Mouse (Mus musculus): ENCODE measurements at regions not wholly inside any gene's neighbourhood (a gene's known extent, or its start where the extent isn't known, plus 50 kb on each side); places are given as distances from the start of the nearest gene placed in this dataset.

DNA sequence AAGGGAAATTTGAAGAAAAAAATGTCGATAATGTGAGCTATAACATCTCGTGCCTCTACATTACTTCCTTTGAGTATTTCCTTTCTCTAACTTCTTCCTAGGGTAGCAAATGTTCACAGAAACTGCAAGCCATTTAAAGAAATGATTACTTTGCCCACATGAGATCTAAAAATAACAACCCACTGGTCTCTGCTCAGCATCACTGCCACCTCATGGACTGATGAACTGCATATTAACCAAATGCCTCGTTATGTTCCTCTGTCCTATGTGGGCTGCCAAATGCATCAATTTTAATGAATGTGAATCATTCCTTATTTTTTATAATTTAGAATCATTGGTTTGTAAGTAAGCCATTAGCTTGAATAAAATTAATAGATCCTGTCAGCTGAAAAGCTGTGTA is 590.0 kb upstream of the Nr3c2 start:
- in situ Hi-C loops (cut with MboI, MseI): no loop called here

DNA sequence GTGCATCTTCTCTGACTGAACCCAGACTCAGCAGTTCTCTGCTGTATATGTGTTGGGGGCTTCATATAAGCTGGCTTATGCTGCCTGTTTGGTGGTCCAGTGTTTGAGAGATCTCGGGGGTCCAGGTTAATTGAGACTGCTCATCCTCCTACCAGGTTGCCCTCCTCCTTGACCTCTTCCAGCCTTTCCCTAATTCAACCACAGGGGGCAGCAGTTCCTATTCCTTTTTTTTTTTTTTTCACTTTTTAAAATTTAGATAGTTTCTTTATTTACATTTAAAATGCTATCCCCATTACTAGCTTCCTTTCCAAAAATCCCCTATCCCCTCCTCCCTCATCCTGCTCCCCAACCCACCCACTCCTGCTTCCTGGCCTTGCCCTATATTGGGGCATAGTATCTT is 570.7 kb upstream of the Nr3c2 start:
- in situ Hi-C loops (cut with MboI, MseI): no loop called here

DNA sequence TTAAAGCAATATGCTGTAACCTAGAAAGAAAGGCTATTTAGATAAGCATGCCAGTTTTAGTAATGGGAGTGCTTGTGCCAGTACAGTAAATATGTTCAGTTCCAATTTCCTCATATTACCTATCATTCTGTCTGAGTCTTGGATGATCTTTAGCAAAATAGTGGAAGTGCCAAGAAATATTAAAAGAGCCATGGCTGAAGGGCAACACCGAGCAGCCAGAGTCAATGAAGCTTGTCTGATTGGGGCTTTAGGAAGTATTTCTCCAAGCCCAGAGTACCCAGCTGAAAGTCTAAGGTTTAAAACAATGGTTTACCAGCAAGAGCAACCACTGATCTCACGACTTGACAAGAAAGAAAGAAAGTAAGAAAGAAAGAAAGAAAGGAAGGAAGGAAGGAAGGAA is 556.2 kb upstream of the Nr3c2 start:
- in situ Hi-C loops (cut with MboI, MseI): no loop called here

DNA sequence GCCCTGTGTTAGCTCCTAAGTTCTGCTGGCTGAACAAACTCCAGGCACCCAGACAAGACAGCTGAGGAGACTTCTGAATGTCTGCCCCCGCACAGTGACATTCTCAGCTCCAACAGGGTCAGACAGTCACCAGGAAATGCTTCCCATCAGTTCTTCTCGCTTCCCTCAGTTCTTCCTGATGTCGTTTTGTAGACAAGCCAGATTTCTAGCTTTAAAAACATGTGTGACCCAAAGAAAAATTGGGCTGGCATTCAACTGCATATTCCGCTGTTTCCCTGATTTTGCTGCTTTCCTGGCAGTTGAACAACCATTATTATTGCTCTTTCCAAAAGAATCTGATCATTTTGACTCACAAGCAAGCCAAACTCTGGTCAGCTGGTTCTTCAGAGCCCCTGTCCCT is 553.1 kb upstream of the Nr3c2 start:
- in situ Hi-C loops (cut with MboI, MseI): no loop called here

DNA sequence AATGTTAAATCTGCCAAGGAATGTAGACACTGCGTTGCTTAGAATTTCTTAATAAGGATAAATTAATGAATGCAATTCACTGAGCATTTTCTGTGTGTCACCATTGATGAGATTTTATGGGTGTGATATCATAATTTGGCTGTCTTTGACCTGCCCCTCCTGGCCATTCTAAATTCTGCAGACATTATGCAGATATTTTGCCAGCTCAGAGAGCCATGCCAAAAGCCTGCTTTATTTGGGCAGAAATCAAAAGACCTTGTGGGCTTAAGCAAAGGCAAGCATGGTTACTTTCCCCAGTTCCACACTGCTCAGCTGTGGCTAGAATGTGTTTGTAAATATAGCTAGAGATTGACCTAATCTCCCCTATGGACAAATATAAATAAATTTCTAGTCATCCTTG is 552.4 kb upstream of the Nr3c2 start:
- in situ Hi-C loops (cut with MboI, MseI): no loop called here

DNA sequence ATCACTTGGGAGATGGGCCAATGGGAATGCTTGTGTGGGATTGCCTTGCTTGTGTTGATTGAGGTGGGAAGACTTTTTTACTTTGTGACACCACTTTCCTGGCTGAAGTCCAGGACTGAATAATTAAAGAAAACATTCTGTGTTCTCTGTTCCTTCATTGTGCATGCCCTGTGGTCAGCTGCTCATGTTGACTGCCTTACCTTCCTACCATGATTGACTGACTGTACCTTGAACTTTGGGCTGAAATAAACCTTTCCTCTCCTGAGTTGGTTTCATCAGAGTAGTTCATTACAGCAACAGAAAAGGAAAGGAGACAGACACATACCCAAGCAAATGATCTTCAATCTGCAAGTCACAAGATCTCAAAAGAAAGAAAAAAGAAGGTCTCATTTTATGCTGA is 524.9 kb upstream of the Nr3c2 start:
- in situ Hi-C loops (cut with MboI, MseI): no loop called here

DNA sequence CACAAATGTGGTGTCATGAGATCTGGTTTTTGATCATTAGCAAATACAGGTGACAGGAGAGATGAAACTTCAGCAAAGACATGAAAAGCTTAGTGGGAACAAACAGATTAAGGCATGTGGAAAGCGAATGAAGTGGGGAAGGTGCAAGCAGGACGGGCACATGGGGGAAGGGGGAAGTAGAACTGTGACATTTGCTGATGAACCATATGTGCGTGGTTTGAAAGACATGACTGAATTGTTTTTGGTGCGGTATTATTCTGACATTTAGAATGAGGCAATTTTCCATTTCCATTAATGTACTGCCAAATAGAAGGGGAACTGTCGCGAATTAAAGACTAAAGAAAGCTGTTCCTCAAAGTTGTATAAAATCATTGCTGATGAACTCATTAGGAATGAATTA is 521.5 kb upstream of the Nr3c2 start:
- in situ Hi-C loops (cut with MboI, MseI): no loop called here

DNA sequence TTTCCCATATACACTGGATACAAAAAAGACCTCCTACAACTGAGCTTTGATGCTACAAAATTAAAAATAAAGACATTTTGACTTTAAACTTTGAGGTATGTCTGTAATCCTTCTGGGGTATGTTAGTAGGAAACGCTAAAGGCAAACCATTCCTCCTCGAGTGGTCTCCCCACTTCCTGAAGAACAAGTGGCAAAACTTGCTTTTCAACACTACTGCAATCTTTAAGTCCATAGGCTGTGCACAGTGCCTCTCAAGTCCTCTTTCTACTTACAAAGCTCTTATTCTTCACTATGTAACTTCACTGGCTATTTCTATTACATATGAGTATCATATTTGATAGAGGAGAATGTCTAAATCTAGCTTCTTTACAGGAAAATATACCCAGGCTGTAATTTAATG is 517.6 kb upstream of the Nr3c2 start:
- in situ Hi-C loops (cut with MboI, MseI): no loop called here

DNA sequence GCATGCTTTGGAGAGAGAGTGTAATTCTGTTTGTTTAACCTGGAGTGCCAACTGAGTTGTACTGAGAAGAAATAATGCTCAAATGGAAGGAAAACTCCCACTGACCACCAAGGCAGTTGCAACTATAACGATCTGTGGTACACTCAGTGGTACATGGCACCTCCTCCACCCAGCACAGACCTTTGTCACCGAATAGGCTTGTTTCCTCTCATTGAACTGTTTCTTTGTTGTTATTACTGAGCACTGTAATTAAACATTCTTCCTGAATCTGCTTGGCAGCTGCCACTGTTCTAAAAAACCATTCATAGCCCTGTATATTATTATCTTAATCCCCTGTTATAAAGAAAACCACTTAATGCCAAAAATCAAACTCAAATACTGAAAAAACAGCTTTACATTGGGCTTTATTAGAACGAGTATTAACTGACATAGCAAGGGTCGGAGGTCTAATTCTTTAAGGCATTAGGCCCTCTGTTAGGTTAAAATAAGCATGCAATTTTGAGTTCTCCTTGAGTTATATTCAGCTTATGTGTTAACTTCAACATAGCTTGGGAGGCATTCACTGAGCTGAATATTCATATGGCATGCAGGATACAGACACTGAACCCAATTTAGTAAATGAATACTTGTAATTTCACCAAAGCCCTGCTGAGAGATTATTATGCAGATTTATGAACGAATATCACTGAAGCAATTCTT is 515.5 kb upstream of the Nr3c2 start:
- in situ Hi-C loops (cut with MboI, MseI): no loop called here

DNA sequence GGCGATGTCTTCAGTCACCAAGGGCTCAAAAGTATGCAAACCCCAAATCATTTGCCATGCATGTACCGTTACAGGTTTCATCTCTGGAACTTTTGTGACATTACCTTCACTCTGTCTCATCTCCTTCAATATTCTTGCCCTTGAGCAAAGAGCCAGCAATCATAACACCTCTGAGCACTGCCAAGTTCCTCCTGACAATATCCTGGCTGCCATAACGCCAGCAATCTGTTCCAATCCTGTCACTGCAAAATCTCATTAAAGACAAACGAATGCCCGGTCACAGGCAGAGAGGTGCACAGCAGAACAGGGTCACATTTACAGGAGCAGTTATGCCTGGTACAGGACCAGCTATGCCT is 515.0 kb upstream of the Nr3c2 start:
- in situ Hi-C loops (cut with MboI, MseI): no loop called here

DNA sequence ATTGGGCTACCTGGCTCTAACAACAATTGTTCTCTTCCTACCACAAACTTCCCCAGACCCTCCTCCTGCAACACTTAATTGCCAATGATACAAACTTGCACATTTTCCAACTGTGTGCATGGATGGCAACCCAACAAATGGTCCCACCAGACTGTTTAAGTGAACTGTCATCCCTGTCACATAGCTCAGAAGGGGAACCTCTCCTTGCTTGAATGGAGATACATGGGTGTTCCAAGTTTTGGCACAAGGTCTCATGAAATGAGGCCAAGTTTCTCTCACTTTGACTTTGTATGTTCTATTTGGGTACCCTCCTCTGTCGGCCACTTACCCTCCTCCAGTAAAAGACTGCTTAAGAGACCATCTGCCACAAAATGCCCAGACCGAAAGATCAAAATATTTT is 507.2 kb upstream of the Nr3c2 start:
- in situ Hi-C loops (cut with MboI, MseI): loop anchor here (5.0 kb wide), 1 partner anchor 50 kb away; no protein-coding TSS in a partner anchor

DNA sequence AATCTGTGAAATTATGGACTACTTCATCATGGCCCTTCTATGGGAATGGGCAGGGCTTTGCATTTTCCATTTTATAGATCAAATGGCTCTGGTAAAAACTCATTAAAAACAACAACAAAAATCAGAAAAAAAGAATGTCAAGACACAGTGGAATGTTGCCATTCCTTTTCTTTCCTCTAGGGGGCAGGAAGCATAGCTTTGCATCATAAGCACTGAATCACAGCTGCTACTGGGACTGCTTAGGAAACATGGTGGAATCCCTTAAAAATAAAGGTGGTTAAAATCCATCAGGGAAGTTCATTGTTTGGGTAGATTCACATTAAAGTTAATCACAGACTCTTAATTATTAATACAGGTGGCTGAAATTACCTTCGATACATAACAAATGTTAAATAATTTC is 476.8 kb upstream of the Nr3c2 start:
- in situ Hi-C loops (cut with MboI, MseI): no loop called here

DNA sequence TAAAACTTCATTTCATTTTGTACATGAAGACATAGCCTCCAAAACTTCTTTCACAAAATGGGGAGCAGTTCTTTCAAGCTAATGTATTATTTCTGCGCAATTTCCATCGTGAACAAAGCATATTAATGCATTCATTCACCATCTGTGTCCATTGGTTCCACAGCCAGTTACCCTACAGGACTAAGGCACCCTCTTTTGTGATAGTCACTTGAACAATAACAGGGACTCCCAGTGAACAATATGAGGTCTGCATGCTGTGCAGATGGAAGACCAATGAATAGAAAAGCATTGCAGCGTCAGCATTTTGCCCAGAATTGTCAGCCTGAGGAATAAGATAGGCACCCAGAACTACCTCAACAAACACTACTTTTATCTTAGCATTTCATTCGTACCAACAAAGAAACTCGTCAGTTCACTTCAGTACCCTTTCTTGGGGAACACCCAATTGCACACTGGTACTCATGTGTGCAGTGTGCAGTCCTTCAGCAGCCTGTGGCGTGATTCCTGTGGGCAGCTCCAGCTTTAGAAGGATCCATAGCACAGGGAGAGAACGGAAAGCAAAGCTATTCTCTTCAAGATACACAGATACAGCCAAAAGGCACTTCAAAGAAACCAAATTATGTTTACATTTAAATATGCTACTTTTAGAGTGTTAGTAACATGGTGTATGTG is 476.2 kb upstream of the Nr3c2 start:
- in situ Hi-C loops (cut with MboI, MseI): no loop called here

DNA sequence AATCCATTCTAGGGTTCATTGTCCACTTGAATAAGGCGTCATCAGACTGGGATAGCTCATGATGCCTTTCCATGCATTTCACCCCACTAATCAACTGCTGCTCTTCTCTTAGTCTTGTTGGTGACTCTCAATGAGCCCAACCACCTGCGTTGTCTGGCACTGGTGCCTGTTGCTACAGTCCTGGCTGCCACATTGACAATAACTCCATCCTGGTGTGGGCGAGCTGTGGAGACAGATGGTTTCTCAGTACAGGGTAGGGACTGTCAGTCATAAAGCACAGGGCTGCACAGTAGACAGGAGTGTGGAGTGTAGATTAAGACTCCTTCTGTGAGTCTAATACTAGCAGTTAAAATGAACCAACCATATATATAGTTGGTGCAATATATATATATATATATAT is 469.4 kb upstream of the Nr3c2 start:
- in situ Hi-C loops (cut with MboI, MseI): no loop called here

DNA sequence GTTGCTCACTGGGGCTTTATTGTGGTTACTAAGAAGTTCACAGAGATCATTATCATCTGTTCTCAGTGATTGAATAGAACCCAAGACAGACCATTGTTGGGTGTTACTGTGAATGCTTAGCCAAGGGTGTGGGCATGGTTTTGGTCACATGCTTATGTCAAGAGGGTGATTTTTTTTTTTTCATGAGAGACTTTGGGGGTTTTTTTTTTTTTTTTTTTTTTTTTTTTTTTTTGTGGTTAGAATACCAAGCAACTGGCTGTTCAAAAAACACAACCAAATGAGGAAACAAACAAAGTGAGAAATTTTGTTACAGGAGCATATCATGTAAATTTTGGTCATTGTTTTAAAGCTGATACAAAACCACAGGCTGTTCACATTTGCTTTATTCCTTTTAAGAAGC is 466.4 kb upstream of the Nr3c2 start:
- in situ Hi-C loops (cut with MboI, MseI): no loop called here

DNA sequence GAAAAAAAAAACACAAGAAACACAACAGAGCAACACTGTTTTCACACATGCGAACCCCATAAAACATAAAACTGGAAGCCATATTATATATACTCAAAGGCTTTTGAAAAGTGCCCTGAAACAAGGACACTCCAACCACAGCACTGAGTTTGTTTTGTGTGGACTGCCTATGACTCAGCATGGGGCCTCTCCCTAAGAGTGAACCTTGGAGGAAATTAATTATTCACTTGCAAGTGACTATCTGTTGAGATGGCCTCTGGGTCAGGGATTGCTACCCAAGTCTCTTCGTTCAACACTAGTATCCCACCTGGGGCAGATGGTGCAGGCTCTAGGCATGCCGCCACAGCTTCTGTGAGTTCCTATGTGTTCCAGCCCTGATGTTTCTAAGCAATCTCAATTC is 461.3 kb upstream of the Nr3c2 start:
- in situ Hi-C loops (cut with MboI, MseI): no loop called here

DNA sequence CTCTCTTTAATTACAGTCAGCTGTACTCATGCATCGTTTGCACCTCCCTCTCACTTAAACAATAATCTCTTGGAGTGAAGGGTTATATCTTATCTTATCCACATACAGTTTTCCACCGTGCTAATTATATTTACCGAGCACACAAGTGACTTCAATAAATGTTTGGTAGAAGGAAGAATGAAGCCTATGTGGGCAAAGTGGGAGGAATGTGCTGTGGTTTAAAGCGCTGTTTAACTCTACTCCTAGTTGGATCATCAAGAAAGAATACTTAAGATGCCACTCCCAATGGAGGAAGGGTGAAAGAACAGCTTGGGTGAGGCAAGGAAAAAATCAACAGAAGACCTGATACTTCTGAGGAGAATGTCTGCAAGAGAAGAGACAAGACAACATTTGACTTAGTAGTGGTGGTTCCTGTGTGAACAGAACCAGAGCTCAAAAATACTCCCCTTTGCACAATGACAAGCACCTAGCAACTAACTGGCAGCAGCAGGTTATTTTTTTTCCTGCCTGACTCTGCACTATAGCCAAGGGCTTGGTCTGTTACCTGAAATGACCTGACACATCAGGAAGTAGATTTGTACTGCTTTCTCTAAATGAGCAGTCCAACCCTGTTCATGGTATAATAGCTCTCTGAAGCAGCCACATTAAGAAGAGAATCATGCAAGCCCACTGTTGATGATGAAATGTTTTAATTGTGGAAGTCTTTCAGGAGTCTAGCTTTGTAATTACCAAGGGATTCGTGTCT is 424.6 kb upstream of the Nr3c2 start:
- in situ Hi-C loops (cut with MboI, MseI): loop anchor here (10.0 kb wide), 1 partner anchor 500 kb away; no protein-coding TSS in a partner anchor

DNA sequence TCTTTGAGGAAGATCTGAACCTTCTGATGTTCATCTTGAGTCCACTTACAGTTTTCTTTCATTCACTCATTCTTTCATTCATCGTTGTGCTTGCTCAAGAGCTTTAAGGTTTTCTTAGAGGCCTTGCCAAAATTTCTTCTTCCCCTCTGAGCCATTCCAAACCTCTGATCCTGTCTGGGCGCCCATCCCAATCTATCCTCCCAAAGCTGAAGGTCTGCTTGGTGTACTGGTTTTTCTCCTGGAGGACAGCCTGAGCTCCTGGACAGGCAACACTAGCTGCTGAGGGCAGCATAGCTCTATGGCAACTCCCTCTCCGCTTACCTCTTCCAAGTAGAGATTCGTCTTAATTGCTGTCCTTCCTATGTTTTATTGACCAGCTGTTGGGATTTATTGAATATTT is 420.3 kb upstream of the Nr3c2 start:
- in situ Hi-C loops (cut with MboI, MseI): loop anchor here (10.0 kb wide), 1 partner anchor 496 kb away; no protein-coding TSS in a partner anchor

DNA sequence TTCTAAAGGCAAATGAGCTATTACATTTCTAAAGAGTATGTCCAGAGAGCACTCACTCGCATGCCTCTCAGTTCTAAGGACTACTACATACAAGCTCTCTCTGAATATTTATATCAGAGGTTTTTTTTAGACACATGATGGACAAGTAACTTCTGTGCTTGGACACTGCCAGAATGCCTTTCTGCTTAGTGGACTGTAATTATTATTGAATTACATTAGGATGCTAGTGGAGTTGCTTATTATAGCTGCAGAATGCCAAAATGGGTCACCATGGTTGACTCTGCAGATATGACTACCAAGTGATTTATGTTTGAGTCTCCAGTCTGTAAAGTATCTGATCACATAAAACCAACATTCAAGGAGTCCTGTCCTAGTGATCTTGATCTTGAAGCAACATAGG is 395.6 kb upstream of the Nr3c2 start:
- in situ Hi-C loops (cut with MboI, MseI): no loop called here

DNA sequence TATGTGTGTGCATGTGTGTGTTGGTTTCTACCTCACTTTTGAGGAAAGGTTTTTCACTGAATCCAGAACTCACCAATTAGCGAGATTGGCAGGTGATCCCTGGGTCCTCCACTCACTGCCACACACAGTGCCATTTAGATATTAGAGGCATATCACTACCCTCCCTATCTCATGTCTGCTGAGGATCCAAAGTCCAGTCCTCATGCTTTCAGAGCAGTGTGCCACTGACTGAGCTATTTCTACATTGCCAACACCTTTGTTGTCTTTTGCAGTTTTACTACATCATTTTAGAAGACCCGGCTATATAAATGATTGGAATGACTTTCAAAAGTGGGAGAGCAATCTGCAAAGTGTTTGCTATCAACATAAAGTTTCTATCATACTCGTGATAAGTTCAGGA is 392.0 kb upstream of the Nr3c2 start:
- in situ Hi-C loops (cut with MboI, MseI): no loop called here

DNA sequence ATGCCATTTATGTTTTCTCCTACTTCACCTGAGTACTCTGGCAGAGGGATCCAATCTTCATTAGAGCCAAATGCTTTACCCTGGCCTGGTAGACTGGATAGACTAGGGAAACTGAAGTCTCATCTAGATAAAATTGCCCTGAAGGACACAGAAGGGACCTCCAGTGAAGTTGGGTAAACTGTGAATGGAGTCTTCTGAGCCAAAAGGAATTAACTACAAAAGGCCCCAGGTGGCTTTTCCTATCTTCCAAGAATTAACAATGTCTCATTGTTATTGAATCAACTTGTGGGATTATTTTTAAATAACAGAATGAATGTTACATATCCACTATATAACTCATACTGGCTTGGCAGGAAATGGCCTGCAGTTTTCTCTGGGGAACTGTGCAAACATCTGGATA is 390.0 kb upstream of the Nr3c2 start:
- in situ Hi-C loops (cut with MboI, MseI): no loop called here

DNA sequence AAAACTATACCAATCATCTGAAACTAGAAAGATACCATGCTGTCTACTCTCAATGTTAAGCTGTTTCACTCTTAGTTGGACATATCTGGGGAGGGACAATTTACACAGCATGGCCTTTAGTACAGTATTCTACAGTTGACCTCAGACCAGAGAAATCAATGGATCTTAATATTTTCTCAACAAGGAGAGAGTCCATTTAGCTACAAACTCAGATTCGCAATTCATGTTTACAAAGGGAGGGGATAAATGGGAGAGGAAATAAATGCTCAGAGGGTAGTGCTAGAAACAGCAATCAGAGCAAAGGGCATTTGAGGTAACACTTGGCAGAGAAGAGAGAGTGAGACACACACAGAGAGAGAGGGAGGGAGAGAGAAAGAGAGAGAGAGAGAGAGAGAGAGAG is 385.1 kb upstream of the Nr3c2 start:
- in situ Hi-C loops (cut with MboI, MseI): no loop called here
